Mouse (Mus musculus) bone marrow, adult 2 months (tissue): ENCODE measurements at regions not wholly inside any gene's neighbourhood (a gene's known extent, or its start where the extent isn't known, plus 50 kb on each side); places are given as distances from the start of the nearest gene placed in this dataset.

Experiments
- CTCF ChIP-seq: fragments of 200-500 bp; IDR thresholded peaks from 2 replicates; pipeline ENCODE4 v1.5.1; 2011; ENCODE audit warnings: low read length, control low read depth; ENCODE audit not compliant: control insufficient read depth, insufficient read depth
- POLR2A ChIP-seq: fragments of 200-500 bp; IDR thresholded peaks from 2 replicates; pipeline ENCODE4 v1.6.1; 2011; ENCODE audit warnings: low read depth, mild to moderate bottlenecking, control low read depth, low read length, borderline replicate concordance; ENCODE audit not compliant: control insufficient read depth

DNA sequence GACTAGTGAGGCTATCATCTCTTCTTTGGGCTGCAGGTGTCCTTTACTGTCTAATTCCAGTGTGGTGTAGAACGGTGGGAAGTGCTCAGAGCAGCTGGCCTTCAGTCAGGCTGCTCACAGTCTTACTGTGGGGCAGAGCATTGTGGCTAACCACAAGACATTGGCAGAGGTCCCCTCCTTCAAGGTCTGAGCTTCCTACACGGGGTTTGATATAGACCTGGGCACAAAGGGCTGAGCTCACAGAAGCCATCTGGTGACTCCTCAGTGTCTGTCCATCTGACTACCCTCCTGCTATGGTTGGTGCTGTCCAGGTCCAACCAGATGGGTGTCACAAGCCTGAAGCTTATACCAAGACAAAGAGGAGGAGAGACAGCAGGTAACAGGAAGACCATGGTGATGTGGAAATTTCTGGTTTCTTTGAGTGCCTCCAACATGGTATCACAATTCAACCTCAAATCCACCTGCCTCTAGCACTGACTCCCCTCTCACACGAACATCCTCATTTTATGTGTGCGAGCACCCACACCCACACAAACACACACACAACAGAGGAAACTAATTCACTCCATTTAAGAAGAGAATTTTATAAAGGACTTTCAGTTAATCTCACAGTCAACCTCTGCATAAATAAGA is 147.0 kb upstream of the Tle3 start:
- no peak for TF ChIP-seq POLR2A
- no peak for TF ChIP-seq CTCF
